Mouse (Mus musculus): Measurements from ENCODE around the gene Itgb7.

DNA sequence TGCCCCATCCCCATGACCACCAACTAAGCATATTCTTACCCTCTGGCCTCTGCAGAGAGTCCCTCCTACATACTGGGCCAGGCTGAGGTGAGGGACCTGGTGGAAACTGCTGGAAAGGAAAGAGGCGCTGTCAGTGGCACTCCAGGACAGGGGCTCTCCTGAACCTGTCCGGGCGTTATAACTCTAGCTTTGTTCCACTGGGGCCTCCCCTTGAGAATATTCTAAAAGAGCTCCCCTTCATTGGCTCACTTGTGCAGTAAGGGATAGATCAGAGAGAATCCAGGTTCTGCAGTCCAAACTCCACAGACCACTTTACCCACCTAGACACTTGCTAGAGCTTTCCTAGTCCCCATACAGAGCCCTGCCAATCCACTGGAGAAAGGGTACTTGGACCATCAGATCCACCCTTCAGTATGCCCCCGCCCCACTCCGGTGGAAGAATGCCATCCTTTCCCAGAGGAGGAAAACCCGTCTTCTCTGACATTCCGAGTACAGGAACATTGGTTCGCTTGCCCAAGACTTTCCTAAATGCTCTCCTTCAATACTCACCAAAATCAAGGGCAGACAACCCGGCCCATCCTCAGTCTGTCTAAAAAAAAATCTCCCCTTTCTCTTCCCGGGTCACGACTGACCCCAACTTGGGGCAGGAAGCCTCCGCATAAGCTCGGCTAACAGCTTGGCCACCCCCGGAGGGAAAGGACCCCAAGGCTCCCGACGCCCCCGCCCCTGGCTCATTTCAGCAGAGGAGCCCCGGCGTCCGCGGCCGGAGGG, 24.9 kb upstream of the Itgb7 start:
- no peak for TF ChIP-seq POLR2A (IDR thresholded peaks at IDR 0.05; ENCODE audit: control insufficient read depth in 1 of 2, insufficient read depth in 1 of 2, low read depth in 1 of 2, low read length in 2 of 2, poor library complexity in 1 of 2)
- no peak for TF ChIP-seq E2F4 (IDR thresholded peaks at IDR 0.05; ENCODE audit: borderline replicate concordance, low read depth, low read length)
- TF ChIP-seq USF1 (IDR thresholded peaks at IDR 0.05; ENCODE audit: low read depth, low read length) = no peak
- TF ChIP-seq CHD2 (IDR thresholded peaks at IDR 0.05; ENCODE audit: low read length) = no peak
- TF ChIP-seq ETS1 (IDR thresholded peaks at IDR 0.05; ENCODE audit: low read depth, low read length) = no peak
- no peak for TF ChIP-seq CTCF (IDR thresholded peaks at IDR 0.05 in 2 of 3, conservative IDR thresholded peaks at IDR 0.05 in 1 of 3; ENCODE audit: control insufficient read depth in 1 of 3, insufficient read depth in 1 of 3, low read depth in 2 of 3, low read length in 3 of 3, poor library complexity in 1 of 3, severe bottlenecking in 1 of 3)
- no peak for TF ChIP-seq ZC3H11A (IDR thresholded peaks at IDR 0.05; ENCODE audit: low read depth, low read length)
- TF ChIP-seq MEF2A (IDR thresholded peaks at IDR 0.05; ENCODE audit: extremely low read depth, insufficient replicate concordance, low read depth, low read length, poor library complexity, severe bottlenecking) = no peak
- TF ChIP-seq EP300 (IDR thresholded peaks at IDR 0.05; ENCODE audit: low read depth in 1 of 2, low read length in 2 of 2) = no peak
- no peak for TF ChIP-seq USF2 (IDR thresholded peaks at IDR 0.05; ENCODE audit: borderline replicate concordance in 1 of 2, insufficient read depth in 1 of 2, low read depth in 1 of 2, low read length in 2 of 2)
- TF ChIP-seq MXI1 (IDR thresholded peaks at IDR 0.05; ENCODE audit: low read depth, low read length) = no peak
- no peak for TF ChIP-seq MAZ (IDR thresholded peaks at IDR 0.05; ENCODE audit: low read depth, low read length)
- TF ChIP-seq TAL1 (IDR thresholded peaks at IDR 0.05; ENCODE audit: low read length) = no peak

Data from MEL (cell line).